In genomic region chr7:108233551-108233950, GRCm38 (mm10) we compare ENCODE assay signal across 31 mouse cellular contexts. TPM values are rescaled to one million over a fixed set of nuclear protein-coding genes. Genes with fewer than 3 reads are reported as not detected.
DNase-seq lines count a peak whose midpoint lies in the region; ATAC-seq and TF ChIP-seq lines count a peak whose summit lies in the region.
"Had no signal": no experiment of that assay in that cellular context is flagged by ENCODE, and none has a peak within 500 bp of the region (broad histone marks: within the 10 kb centered on the region; RNA-seq: fewer than 3 reads in every experiment).

No protein-coding gene starts in this region.

- no peak for TF ChIP-seq CTCF in thymus, adult 2 months (IDR thresholded peaks at IDR 0.05; ENCODE audit: borderline replicate concordance, control insufficient read depth, extremely low read depth, insufficient read depth, low read length, poor library complexity)

- no peaks in the 10 kb centered on the region for H3K27me3 ChIP-seq in thymus, adult 2 months (ENCODE audit: control insufficient read depth, insufficient read depth, low read length)
- no peaks in the 10 kb centered on the region for H3K27me3 ChIP-seq in hindbrain, embryonic 11.5 days (ENCODE audit: control insufficient read depth, insufficient read depth, low read length)
- H3K27me3 ChIP-seq: Patski had no signal

- DNase-seq in ES-CJ7 (ENCODE audit: low read depth, low spot score) (peak; percentile 56), ES-E14 (ENCODE audit: low read depth, low spot score) (peak; percentile 6), R1 (ENCODE audit: low read depth, low spot score) (peak; percentile 79), ZHBTc4 (ENCODE audit: low read depth, low spot score) (peak; percentile 61)
- no peak for DNase-seq in thymus, adult 2 months
- DNase-seq in thymus, postnatal 14 days, result no peak
- no peak for DNase-seq in lung, postnatal 25 days (ENCODE audit: low spot score)
- DNase-seq in hindbrain, embryonic 11.5 days (ENCODE audit: low spot score), result no peak
- DNase-seq: adrenal gland, adult 2 months; adrenal gland, adult 8-10 months; adrenal gland, postnatal 10 days; adrenal gland, postnatal 14 days; adrenal gland, postnatal 25 days; adrenal gland, postnatal 36 days; B cell, adult 2 months; cerebellum, adult 11 months; cerebellum, adult 11-12 months; cerebellum, adult 18-20 months; cerebellum, adult 2 months; cerebellum, adult 8-10 months; cerebellum, adult 9-10 months had no signal

- H3K4me2 ChIP-seq in hindbrain, embryonic 11.5 days (replicated peaks; ENCODE audit: low read depth, low read length), result no peak overlapping the region

- no peaks in the 10 kb centered on the region for H3K36me3 ChIP-seq in ES-E14 (ENCODE audit: control insufficient read depth, insufficient read depth, low read length, poor library complexity, severe bottlenecking)
- H3K36me3 ChIP-seq in thymus, adult 2 months (ENCODE audit: control insufficient read depth, insufficient read depth, low read length), result no peaks in the 10 kb centered on the region
- no peaks in the 10 kb centered on the region for H3K36me3 ChIP-seq in hindbrain, embryonic 11.5 days (ENCODE audit: control insufficient read depth, insufficient read depth, low read length)
- H3K36me3 ChIP-seq: G1E had no signal

- no peak overlapping the region for H3K27ac ChIP-seq in ES-E14 (ENCODE audit: insufficient read depth, low read depth, low read length, poor library complexity, severe bottlenecking)
- H3K27ac ChIP-seq in thymus, adult 2 months (ENCODE audit: control insufficient read depth, insufficient read depth, low read length), result no peak overlapping the region
- H3K27ac ChIP-seq in hindbrain, embryonic 11.5 days (ENCODE audit: low read depth, low read length), result no peak overlapping the region

- WGBS in thymus, adult 2 months, result 81% methylated on average over 3 of the region's 3 CpGs
- 87% methylated on average over 3 of the region's 3 CpGs for WGBS in hindbrain, embryonic 11.5 days

- no peak for ATAC-seq in hindbrain, embryonic 11.5 days (ENCODE audit: low FRiP score)
- ATAC-seq: activated CD4-positive, CD25-positive, alpha-beta regulatory T cell, adult 4 months; CD4-positive, CD25-positive, alpha-beta regulatory T cell, adult 4 months; Patski had no signal

- no peak overlapping the region for H3K4me3 ChIP-seq in ES-E14 (ENCODE audit: insufficient read depth in 1 of 2, low read depth in 1 of 2, low read length in 2 of 2, poor library complexity in 1 of 2, severe bottlenecking in 1 of 2)
- no peak overlapping the region for H3K4me3 ChIP-seq in thymus, adult 2 months (ENCODE audit: control insufficient read depth, insufficient read depth, low read length)
- H3K4me3 ChIP-seq in hindbrain, embryonic 11.5 days (ENCODE audit: low read depth, low read length), result no peak overlapping the region

- in situ Hi-C loops in ES-E14 (cut with MboI; ENCODE audit: low sequenced_read_pairs in 2 of 2, unreplicated experiment in 2 of 2), result no loop called here

- no peak for TF ChIP-seq POLR2A in thymus, adult 2 months (IDR thresholded peaks at IDR 0.05; ENCODE audit: control insufficient read depth, extremely low read depth, insufficient read depth, low read length, poor library complexity)

- no peaks in the 10 kb centered on the region for H3K4me1 ChIP-seq in ES-E14 (ENCODE audit: control insufficient read depth in 2 of 2, insufficient read depth in 2 of 2, low read length in 2 of 2, poor library complexity in 1 of 2)
- H3K4me1 ChIP-seq in thymus, adult 2 months (replicated peaks; ENCODE audit: control insufficient read depth, insufficient read depth, low read length), result no peaks in the 10 kb centered on the region
- no peaks in the 10 kb centered on the region for H3K4me1 ChIP-seq in hindbrain, embryonic 11.5 days (replicated peaks; ENCODE audit: control insufficient read depth, insufficient read depth, low read length)

- H3K9me3 ChIP-seq in ES-E14 (ENCODE audit: control insufficient read depth, insufficient read depth, low read depth, low read length), result no peaks in the 10 kb centered on the region
- H3K9me3 ChIP-seq in hindbrain, embryonic 11.5 days (ENCODE audit: control insufficient read depth, low read length), result no peaks in the 10 kb centered on the region
- H3K9me3 ChIP-seq: G1E had no signal

- no peak overlapping the region for H3K9ac ChIP-seq in ES-E14 (ENCODE audit: insufficient read depth, low read depth, low read length, poor library complexity, severe bottlenecking)
- no peak overlapping the region for H3K9ac ChIP-seq in hindbrain, embryonic 11.5 days (ENCODE audit: low read depth, low read length)

TF ChIP-seq in ES-E14, 5 proteins besides CTCF, POLR2A, EP300 and RAD21:
- TF ChIP-seq MAFK (IDR thresholded peaks at IDR 0.05; ENCODE audit: insufficient read depth, low read depth, low read length), result no peak
- no peak for TF ChIP-seq ZNF384 (IDR thresholded peaks at IDR 0.05; ENCODE audit: low read depth, low read length)
- TF ChIP-seq HCFC1 (IDR thresholded peaks at IDR 0.05; ENCODE audit: borderline replicate concordance, insufficient read depth, low read length), result no peak
- no peak for TF ChIP-seq ZC3H11A (IDR thresholded peaks at IDR 0.05; ENCODE audit: borderline replicate concordance, low read depth, low read length)
- TF ChIP-seq CHD2 (IDR thresholded peaks at IDR 0.05; ENCODE audit: low read depth, low read length), result no peak
TF ChIP-seq in ES-E14: peak in this region for 0.

RNA-seq across cellular contexts. Expression of gene Olfr487, which starts 19.1 kb away (rescaled TPM):
- not detected in 2 replicates for total RNA-seq in ES-E14 (2012; rRNA removed)
- not detected in 2 replicates for polyA plus RNA-seq in thymus, adult 2 months (2012; rRNA removed)
- polyA plus RNA-seq in hindbrain, embryonic 11.5 days (2014; fragmentation: Nextera tagmentation; extraction: Ambion mirVana), result not detected in 2 replicates
- total RNA-seq: adrenal gland, adult 18-20 months; adrenal gland, adult 2 months; adrenal gland, adult 8-10 months; adrenal gland, postnatal 10 days; adrenal gland, postnatal 14 days; adrenal gland, postnatal 25 days; adrenal gland, postnatal 36 days; adrenal gland, postnatal 4 days; CH12.LX; MEL had no signal
- polyA plus RNA-seq: activated CD4-positive, CD25-positive, alpha-beta regulatory T cell, adult 4 months; adrenal gland, adult 2 months; brain, embryonic 14.5 days; C2C12; CD4-positive, CD25-positive, alpha-beta regulatory T cell, adult 4 months; cerebellum, adult 2 months; G1E; Patski had no signal

RNA-seq across cellular contexts. Expression of gene Olfr488, which starts 24.6 kb away (rescaled TPM):
- not detected in 2 replicates for total RNA-seq in ES-E14 (2012; rRNA removed)
- not detected in 2 replicates for polyA plus RNA-seq in thymus, adult 2 months (2012; rRNA removed)
- not detected in 2 replicates for polyA plus RNA-seq in hindbrain, embryonic 11.5 days (2014; fragmentation: Nextera tagmentation; extraction: Ambion mirVana)
- total RNA-seq: adrenal gland, adult 18-20 months; adrenal gland, adult 2 months; adrenal gland, adult 8-10 months; adrenal gland, postnatal 10 days; adrenal gland, postnatal 14 days; adrenal gland, postnatal 25 days; adrenal gland, postnatal 36 days; adrenal gland, postnatal 4 days; CH12.LX; MEL had no signal
- polyA plus RNA-seq: adrenal gland, adult 2 months; brain, embryonic 14.5 days; C2C12; CD4-positive, CD25-positive, alpha-beta regulatory T cell, adult 4 months; cerebellum, adult 2 months; G1E; Patski had no signal

RNA-seq across cellular contexts. Expression of gene Olfr490, which starts 55.2 kb away (rescaled TPM):
- not detected in 2 replicates for total RNA-seq in ES-E14 (2012; rRNA removed)
- polyA plus RNA-seq in thymus, adult 2 months (2012; rRNA removed), result not detected in 2 replicates
- polyA plus RNA-seq in hindbrain, embryonic 11.5 days (2014; fragmentation: Nextera tagmentation; extraction: Ambion mirVana), result not detected in 2 replicates
- total RNA-seq: adrenal gland, adult 18-20 months; adrenal gland, adult 2 months; adrenal gland, adult 8-10 months; adrenal gland, postnatal 10 days; adrenal gland, postnatal 14 days; adrenal gland, postnatal 25 days; adrenal gland, postnatal 36 days; adrenal gland, postnatal 4 days; CH12.LX; MEL had no signal
- polyA plus RNA-seq: activated CD4-positive, CD25-positive, alpha-beta regulatory T cell, adult 4 months; adrenal gland, adult 2 months; brain, embryonic 14.5 days; C2C12; CD4-positive, CD25-positive, alpha-beta regulatory T cell, adult 4 months; cerebellum, adult 2 months; G1E; Patski had no signal

Comparison
In these comparisons a context has a peak if more than half of its experiments do, and no peak if none do; other contexts are left out.
1. DNase-seq: peak in ES-CJ7 (single experiment), ES-E14 (single experiment), R1 (single experiment) and ZHBTc4 (single experiment); none in thymus, adult 2 months (single experiment), thymus, postnatal 14 days (single experiment), lung, postnatal 25 days (single experiment) and hindbrain, embryonic 11.5 days (single experiment).